Mouse (Mus musculus): Measurements from ENCODE around the gene Grb10.

Gene Grb10

DNA sequence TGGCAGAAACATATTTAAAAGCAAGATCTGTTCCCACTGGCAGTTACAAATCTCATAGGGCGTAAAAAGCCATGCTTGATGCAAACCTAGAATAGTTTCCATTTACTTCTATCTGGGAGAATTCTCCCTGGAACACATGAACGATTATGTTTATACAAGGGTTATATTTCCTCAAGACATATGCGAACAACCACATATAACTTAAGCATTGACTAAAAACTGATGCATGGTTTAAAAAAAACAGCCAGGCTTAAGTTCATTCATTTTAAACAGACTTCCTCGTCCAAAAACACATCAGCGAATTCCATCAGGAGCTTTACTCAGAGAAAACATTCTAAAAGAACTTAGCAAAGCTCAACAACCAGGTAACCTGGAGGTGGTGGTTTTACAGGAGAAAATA, 90.6 kb downstream of the Grb10 start:
- no peak for DNase-seq (ENCODE audit: low spot score in 2 of 2)

DNA sequence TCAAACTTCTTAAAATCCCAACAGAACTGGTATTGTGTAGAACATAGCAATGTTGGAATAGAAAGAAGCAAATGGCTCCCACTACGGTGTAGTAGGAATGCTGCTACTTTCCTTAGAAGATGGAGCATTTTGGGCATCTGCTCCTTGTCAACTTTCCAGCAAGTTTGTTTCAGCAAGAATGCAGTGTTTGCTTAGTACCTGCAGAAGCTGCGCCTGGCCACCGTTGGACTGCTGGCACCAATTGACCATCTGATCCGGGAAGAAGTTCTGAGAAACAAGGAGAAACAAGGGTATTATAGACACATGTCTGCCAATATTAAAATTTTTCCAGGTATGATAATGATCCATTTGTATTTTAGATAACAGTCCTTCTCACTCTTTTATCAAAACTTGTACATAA, 92.7 kb downstream of the Grb10 start:
- DNase-seq (ENCODE audit: low spot score in 2 of 2), result no peak

- no peak for DNase-seq (ENCODE audit: low spot score in 2 of 2)
These were observed 93.7 kb downstream of the Grb10 start for GRCm38 (mm10) chr11:11944814-11945213.

- no peak for DNase-seq (ENCODE audit: low spot score in 2 of 2)
These were observed 94.5 kb downstream of the Grb10 start for GRCm38 (mm10) chr11:11944082-11944349.

- no peak for DNase-seq (ENCODE audit: low spot score in 2 of 2)
These were observed 95.0 kb downstream of the Grb10 start for GRCm38 (mm10) chr11:11943240-11944081.

DNA sequence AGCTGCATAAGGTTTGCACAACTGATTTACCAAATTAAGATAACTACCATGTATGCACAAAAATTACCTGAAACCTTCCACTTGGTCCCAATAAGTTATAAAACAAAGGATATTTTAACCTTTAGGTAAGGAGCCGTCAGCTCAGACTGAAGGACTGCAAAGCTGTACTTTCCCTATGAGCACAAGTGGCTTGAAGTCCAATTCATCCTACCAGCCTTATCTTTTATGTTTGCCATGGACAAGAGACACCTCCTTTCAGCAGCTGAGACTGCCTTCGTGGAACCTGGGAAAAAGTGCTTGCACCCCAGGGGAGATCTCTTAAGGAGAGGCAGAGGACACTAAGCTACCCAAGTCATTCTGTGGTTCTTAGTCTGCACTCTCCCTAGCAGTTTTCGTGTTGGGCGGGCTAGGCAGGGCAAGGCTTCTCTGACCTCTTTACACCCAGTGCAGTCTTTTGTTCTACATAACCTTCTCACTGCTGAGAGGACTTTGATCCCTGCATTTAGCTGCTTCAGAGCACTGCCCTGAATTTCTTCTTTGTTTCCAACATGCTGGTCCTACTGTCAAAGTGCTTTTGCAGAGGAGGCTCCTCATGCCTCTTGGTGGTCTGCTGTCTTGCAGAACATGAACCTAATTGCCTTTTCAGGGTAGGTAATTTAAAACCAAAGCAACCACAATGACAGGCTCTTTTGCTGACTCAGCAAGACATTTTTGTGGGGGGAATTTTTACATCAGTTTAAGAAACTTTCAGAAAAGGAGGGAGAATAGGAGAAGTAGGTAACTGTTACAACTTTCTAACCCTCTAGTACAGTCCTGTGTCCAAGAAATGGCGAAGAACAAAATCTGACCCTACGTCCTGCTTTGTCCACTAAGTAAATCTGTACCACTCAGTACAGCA, 95.9 kb downstream of the Grb10 start:
- no peak for DNase-seq (ENCODE audit: low spot score in 2 of 2)

GRCm38 (mm10) chr11:11940833-11941681, 97.4 kb downstream of the Grb10 start:
- no peak for DNase-seq (ENCODE audit: low spot score in 2 of 2)

GRCm38 (mm10) chr11:11939611-11940010, 98.9 kb downstream of the Grb10 start:
- peak in 1 of 2 experiments; percentile 49 for DNase-seq (ENCODE audit: low spot score in 2 of 2)

GRCm38 (mm10) chr11:11938591-11938990, 99.9 kb downstream of the Grb10 start:
- DNase-seq (ENCODE audit: low spot score in 2 of 2), result no peak

DNA sequence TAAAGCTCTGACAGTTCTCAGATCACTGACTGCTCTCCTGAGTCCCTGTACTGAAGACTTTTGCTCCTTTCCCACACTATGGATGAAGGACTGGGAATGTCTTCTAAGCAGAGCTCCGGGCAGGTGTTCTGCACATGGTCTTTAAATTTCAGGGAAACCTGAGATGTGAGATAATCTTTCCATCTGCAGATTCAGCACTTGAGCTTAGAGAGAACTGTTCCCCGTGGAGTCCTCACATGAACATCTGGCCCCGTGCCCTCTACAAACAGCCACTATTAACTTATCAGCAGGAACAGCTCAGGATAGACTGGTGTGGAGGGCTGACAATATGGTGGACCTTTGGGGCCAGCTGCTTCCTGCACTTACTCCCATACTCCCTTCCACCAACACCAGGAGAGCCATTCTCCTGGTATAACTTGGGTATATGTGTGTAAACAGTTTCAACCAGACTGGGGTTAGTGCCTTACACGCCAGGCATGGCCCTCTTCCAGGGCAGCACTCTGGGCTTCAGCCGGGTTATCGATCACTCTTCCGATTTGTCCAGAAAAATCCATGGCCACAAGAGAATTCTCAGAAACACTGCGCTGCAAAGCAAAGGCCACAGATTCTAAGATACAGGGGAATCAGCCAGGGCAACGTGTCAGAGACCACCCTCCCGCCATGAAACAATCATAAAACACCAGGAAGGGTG, 101.0 kb downstream of the Grb10 start:
- DNase-seq (ENCODE audit: low spot score in 2 of 2), result no peak

GRCm38 (mm10) chr11:11934808-11935207, 103.7 kb downstream of the Grb10 start:
- no peak for DNase-seq (ENCODE audit: low spot score in 2 of 2)

- peak; percentile 41 for DNase-seq (ENCODE audit: low spot score in 2 of 2)
These were observed 106.2 kb downstream of the Grb10 start for GRCm38 (mm10) chr11:11932102-11932789.

- DNase-seq (ENCODE audit: low spot score in 2 of 2), result no peak
These were observed 106.8 kb downstream of the Grb10 start for GRCm38 (mm10) chr11:11931688-11932087.

DNA sequence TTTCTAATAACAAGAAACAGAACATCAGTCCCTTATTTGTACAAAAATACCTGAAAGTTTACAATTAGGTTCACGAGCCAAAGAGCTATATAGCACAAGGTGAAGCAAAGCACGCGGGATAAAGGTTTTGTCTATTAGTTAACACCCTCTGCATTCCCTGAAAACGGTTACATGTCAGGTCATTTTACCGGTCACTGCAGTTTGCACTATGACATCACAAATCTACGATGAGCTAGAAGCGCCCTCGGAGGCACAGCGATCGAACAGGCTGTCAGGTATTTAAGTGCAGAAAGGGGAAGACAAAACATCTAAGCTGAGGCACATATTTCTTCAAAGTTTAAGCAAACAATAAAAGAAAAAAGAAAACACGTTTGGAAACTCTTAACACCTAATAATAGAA, 108.0 kb downstream of the Grb10 start:
- no peak for DNase-seq (ENCODE audit: low spot score in 2 of 2)

DNA sequence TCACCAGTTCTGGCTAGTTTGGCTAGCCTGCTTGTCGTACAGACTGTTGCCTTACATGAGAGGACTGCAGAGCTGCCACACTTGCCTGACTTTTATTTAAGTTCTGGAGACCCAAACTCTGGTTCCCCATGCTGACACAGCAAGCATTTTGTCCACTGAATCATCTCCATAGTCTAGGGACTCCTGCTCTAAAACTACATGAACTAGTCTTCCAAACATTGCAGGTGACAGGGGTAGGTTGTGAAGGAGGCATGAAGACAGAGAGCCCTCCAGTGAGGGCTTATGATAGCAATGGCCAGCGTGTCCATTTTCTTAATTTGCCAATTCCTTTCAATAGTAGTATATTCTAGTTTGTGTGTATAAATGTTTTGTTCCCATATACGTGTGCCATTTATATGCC, 109.4 kb downstream of the Grb10 start:
- DNase-seq (ENCODE audit: low spot score in 2 of 2), result no peak

- DNase-seq (ENCODE audit: low spot score in 2 of 2), result no peak
These were observed 109.9 kb downstream of the Grb10 start for GRCm38 (mm10) chr11:11928586-11928985.

- no peak for DNase-seq (ENCODE audit: low spot score in 2 of 2)
These were observed 114.6 kb downstream of the Grb10 start for GRCm38 (mm10) chr11:11923900-11924299.

GRCm38 (mm10) chr11:11923345-11923744, 115.1 kb downstream of the Grb10 start:
- DNase-seq (ENCODE audit: low spot score in 2 of 2), result no peak

- DNase-seq (ENCODE audit: low spot score in 2 of 2), result no peak
These were observed 116.4 kb downstream of the Grb10 start for GRCm38 (mm10) chr11:11922106-11922505.

DNA sequence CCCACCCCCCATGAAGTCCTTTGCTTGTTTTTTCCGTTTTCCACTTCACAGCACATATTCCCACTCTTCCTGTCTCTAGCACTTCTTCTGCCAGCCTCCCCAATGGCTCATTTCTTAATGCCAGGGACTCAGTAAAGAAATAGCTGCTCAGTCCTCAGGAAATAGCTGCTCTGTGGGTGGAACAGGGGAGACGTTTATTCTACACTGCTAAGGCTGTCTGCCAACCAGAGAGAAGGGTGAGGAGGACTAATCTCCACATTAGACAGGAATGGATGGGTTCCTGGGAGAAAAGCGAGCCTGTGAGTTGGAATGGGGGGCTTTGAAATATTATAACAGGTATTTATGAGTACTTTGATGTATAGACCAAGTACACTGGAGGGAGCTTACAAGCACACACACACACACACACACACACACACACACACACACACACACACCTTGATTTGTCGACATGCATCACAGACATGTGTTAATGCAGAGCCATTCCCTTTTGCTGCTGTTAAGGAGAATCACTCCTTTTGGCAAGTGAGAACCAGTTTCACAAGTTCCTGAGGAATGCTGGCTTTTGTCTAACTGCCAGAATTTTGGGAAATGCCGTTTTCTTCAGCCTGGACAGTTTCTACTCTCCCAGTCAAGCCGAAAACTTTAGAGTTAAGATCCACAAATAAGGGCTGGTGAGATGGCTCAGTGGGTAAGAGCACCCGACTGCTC, 130.6 kb downstream of the Grb10 start:
- DNase-seq (ENCODE audit: low spot score in 2 of 2), result peak; percentile 37 to 51
